Mouse (Mus musculus): ENCODE measurements at regions not wholly inside any gene's neighbourhood (a gene's known extent, or its start where the extent isn't known, plus 50 kb on each side); places are given as distances from the start of the nearest gene placed in this dataset.

GRCm38 (mm10) chr10:66295628-66296027 lies 800.3 kb upstream of the Jmjd1c start:
- TF ChIP-seq CHD2 (IDR thresholded peaks at IDR 0.05; ENCODE audit: low read depth, low read length) (no peak), ZNF384 (IDR thresholded peaks at IDR 0.05; ENCODE audit: low read depth, low read length) (no peak)
